Mouse (Mus musculus) cerebellum, postnatal 25 days (tissue): ENCODE measurements at regions not wholly inside any gene's neighbourhood (a gene's known extent, or its start where the extent isn't known, plus 50 kb on each side); places are given as distances from the start of the nearest gene placed in this dataset.

Experiments used
- DNase-seq, 2 experiments: peaks; one replicate each; pipeline ENCODE4 v3.0.0; 2021; ENCODE audit warnings: mixed read lengths in 2 of 2

- peak; percentile 75 to 83 for DNase-seq
These were observed 80.3 kb upstream of the Zfp648 start for GRCm38 (mm10) chr1:154120693-154121092.

- DNase-seq, result no peak
These were observed 76.0 kb upstream of the Zfp648 start for GRCm38 (mm10) chr1:154124981-154125380.

GRCm38 (mm10) chr1:154126487-154126886, 74.5 kb upstream of the Zfp648 start:
- DNase-seq, result no peak

- no peak for DNase-seq
These were observed 61.5 kb upstream of the Zfp648 start for GRCm38 (mm10) chr1:154139488-154139887.

GRCm38 (mm10) chr1:154143691-154144090, 57.3 kb upstream of the Zfp648 start:
- no peak for DNase-seq

- DNase-seq, result no peak
These were observed 53.9 kb upstream of the Zfp648 start for GRCm38 (mm10) chr1:154147001-154147571.

GRCm38 (mm10) chr1:154148948-154149347, 52.0 kb upstream of the Zfp648 start:
- no peak for DNase-seq

- DNase-seq, result no peak
These were observed 51.4 kb upstream of the Zfp648 start for GRCm38 (mm10) chr1:154149431-154150143.

- DNase-seq, result peak; percentile 74 to 78
These were observed 50.7 kb upstream of the Zfp648 start for GRCm38 (mm10) chr1:154150167-154150851.
